Mouse (Mus musculus) cerebellum, adult 11 months (tissue): ENCODE data around the gene Il12rb1.

Source experiments
- DNase-seq: peaks from one replicate; pipeline ENCODE4 v3.0.0; 2022

Gene Il12rb1

DNA sequence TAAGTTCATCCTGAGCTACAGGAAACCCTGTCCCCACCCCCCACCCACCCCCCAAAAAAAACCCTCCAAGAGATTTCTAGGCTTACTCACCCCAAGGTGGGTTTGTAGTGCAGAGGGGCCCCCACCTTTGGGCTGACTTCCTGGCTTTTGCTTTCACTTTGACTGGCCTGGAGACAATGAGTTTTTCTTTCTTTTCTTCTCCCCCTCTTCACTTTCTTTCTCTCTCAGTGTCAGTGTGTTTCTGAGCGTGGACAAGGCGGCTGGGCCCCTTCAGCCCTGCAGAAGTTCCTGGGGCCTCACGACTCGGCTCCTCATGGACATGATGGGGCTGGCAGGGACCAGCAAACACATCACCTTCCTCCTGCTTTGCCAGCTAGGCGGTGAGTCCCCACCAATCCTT lies at the start of gene Il12rb1:
TSS of gene Il12rb1 (plus strand) at position 211 of the 400 bp plus-strand sequence.
- no peak for DNase-seq

DNA sequence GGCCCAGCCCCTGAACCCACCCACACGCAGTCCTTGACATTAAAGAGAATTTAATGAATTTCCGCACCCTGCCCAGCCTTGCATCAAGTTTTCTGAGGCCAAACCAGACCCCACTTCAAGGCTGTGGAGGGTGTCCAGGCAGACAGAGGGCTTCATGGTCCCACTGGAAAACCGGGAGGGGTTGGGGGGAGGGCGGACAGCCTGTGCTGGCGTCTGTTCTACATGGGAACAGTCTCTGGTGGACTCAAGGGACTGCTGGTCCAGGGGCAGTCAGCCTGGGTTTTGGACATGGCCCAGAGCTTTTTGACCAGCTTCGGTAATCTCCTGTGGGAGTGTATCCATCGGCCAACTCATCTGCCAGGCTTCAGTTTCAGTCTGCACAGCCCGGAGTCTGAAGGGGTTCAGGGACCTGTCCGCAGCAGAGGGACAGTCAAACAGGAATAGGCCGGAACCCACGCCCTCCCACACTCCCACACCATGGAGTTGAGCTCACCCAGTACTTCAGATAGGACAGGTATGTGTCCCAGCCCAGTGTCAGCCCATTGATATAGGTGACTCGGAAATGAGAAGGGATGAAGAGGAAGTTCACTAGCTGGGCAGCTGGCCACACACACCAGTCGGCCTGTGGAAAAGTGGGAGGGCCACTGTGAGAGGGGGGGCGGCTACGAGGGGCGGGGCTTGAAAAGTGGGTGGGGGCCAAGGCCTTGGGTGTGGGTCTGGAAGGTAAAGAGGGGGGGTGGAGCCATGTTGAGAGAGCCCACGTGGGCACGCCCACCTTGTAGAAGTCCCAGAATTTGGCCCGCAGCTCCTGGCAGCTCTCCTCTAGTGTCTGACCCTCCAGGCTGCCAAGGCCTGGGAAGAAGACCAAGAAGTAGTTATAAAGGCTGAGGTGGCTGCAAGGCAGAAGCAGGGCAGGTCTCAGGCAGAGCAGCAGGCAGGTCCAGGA lies 49.4 kb upstream of the Il12rb1 start:
- DNase-seq = peak; percentile 52

DNA sequence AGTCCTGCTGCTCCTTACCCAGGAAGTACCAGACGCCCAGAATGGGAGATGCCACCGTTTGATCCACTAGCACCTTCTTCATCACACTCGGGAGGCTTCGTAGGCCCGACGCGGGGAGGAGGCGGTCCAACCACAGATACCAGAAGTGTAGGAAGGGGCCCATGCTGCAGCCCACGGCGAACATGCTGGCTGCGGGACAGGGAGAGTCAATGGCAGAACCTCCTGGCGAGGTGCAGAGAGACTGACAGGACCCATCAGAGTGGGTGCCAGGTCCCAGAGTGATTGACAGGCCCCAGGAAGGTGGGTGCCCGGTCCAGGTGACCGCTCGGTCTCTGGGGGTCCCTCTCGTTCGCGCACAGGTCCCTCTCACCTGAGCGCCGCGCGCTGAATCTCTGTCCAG lies 47.9 kb upstream of the Il12rb1 start:
- DNase-seq = no peak

DNA sequence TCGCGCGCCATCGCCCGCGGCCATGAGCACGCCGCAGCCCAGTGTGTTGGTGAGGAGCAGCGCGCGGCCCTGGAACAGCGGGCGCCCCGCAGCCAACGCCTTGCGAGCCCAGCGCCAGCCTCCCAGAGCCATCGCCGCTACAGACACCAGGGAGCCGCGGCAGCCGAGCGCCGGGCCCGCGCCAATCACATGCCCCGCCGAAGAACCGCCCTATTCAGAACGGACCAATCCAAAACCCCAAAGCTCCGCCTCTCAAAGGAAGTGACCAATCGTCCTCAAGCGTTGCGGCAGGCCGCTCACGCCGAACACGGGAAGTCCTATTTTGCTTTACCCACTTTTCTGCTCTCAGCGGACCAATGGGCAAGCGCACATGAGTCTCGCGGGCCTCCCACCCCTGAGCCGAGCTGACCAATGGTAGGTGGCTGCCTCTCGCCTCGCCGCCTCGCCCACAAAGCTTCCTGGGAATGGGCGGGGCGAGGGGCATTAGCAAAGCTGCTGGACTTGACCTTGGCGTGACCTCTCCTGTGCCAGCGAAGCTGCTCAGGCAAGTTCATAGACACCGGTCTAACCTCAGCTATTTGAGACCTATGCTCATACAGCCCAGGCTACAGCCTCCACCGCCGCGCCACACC lies 47.4 kb upstream of the Il12rb1 start, which contains the start of gene Mpv17l2:
TSS of gene Mpv17l2 (minus strand) at position 172 of the 632 bp plus-strand sequence.
- DNase-seq = peak; percentile 95

DNA sequence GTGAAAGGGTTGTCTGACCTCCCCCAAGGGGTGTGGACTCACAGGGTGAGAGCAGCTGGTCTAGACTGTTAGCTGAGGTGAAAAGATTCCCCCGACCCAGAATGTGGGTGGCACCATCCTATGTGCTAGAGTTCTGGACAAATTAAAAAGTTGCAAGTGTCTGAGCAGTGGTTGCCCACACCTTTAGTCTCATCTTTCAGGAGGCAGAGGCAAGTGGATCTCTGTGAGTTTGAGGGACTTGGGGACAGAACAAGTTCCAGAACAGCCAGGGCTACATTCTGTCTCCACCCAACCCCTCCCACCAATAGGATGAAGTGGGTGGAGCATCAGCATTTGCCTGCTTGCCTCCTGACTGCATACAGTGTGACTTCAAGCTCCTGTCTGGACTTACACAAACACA lies 46.1 kb upstream of the Il12rb1 start:
- peak; percentile 23 for DNase-seq

DNA sequence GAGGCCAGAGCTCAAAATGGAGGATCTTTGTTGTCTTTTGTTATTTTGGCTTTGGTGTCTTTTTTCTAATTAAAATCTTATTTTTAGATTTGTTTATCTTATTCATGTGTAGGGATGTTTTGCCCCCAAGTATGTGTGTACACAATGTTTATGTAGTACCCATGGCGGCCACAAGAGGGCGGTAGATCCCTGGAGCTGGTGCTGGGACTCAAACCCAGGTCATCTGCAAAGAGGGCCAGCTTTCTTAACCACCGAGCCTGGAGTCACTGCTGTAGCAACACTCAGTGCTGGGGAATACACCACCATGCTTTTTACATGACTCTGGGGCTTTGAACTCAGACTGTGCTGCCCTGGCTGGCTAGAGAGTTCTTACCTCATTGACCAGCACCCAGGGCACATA lies 44.9 kb upstream of the Il12rb1 start:
- DNase-seq = peak; percentile 60

DNA sequence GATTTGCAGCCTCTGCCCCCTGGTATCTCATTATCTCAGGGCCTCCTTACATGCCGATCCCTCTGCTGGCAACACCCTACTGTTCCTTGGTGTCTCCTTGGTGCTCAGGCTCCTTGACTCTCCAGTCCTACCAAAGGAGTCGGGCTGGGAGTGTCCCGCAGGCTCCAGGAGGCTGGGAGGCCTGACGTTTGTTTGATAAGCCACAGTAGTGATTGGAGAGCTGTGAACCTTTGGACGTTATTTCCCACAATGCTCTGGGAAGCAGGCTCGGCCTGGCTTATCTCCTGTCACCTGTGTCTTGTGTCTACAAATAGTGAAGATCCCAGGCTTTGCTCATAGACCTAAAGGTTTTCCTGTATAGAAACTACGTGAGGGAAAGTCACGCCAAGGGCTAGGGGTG lies 44.2 kb upstream of the Il12rb1 start:
- no peak for DNase-seq

DNA sequence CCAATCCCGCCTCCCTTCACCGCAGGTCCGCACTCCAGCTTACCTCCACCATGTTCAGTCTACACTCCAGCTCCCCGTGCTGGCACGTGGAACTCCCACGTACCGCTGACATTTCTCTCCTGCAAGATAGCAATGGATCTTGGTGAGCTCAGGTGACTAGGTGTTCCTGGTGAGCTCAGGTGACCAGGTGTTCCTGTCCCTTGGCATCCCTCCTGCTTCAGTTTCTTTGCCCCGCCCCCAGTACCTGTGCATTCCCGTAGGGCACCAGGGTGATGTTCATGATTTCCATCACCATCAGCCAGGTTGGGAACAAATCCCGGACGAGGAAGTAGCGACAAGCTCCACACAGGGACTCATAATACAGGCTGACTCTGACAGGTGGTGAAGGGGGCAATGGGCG lies 43.6 kb upstream of the Il12rb1 start:
- no peak for DNase-seq

DNA sequence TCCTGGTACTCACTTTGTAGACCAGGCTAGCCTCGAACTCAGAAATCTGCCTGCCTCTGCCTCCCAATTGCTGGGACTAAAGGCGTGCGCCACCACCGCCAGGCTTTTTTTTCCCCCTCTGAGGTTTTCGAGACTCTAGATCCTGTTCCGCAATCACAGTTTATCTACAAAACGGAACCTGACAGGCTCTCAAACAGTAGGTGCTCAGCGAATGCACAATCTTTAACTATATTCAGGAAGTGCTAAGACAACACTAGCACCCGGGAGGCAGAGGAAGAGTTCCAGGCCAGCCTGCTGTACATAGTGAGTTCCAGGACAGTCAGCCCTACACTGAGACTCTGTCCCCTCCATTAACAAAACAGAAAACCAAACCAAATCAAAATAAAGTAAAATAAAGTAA lies 42.9 kb upstream of the Il12rb1 start:
- DNase-seq = no peak

DNA sequence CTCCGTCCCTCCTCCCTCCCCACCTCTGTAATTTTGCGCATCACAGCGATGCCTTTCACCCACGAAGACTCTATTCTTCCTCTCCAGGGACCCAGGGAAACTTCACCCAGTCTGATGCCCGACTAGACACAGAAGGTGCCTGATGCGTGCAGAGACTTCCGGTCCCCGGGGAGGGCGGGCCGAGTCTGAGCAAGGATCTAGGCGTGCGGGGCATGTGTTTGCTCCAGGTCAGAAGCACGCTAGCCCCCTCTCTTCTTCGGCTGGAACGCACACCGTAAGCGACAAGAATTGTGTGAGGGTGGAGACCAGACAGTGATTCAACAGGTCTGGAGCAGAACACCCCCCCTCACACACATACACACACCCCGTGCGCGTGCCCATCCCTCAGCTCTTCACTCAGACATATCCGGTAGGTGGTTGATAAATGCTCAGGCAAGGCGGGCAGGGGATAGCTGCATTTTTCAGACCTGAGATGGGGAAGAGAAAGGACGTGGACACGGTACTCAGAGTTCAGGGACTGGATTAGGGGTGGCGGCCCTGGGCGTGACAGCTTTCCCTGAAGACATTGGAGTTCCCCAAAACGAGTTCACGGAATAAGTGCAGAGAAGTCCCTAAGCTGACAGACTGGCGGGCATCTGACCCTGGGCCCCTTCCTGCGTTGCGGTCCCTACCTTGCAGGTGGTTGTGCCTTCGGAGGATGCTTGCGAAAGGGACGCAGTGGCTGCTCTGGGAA lies 42.2 kb upstream of the Il12rb1 start:
- no peak for DNase-seq

DNA sequence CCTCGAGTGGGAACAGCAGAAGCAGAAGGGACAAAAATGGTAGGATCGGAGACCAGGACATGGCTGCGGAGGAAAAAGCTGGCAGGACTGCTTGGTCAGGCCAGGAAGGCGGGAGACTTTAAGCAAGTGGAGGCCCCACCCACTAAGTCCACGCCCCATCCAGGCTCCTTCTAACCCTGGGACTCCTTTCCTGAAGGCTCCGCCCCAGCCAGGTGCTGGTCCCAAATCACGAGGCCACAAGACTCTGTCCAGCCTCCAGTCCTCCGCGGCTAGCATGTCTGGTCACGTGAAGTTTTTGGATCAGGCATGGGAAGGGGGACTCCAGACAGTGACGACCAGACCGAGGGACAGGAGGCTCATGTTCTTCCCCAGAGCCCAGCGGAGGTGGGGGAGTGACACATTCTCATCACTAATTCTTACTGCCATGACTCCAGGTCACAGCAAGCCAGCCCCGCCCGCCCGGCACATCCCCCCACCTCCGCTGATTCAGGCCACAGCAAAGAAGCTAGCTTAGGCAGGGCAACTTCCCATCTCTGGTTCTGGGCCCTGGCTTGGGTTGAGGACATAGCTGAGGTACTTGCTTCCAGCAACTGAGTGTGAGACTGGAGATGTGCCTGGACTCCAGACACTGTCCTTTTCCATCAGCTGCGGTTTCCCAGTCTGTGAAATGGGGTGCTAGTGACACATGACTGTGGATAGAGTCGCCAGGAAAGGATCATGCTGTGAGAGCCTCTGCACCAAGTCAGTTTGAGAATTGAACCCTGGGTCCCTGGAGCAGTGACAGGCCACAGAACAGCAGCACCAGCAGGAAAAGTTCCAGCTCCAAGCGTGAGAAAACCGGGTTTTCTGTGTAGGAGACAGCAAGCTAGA lies 41.4 kb upstream of the Il12rb1 start:
- peak; percentile 61 for DNase-seq

DNA sequence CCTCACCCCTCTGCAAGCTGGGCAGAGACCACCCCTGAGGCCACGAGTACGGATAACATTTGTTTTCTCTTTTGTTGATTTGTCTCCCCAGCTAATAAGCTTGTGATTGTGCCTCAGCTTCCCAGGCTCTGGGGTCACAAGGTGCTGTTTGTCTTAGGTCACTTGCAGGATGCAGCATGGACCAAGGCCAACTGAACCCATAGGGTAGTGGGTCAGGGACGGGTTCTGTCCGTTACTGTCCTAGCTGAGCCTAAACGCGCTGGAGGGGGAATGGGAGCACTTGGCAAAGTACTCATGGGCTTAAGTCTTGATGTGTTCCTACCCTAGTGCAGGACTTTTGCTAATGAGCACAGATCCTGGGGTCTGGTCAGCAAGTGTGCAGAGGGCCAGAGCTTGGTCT lies 40.7 kb upstream of the Il12rb1 start:
- no peak for DNase-seq

DNA sequence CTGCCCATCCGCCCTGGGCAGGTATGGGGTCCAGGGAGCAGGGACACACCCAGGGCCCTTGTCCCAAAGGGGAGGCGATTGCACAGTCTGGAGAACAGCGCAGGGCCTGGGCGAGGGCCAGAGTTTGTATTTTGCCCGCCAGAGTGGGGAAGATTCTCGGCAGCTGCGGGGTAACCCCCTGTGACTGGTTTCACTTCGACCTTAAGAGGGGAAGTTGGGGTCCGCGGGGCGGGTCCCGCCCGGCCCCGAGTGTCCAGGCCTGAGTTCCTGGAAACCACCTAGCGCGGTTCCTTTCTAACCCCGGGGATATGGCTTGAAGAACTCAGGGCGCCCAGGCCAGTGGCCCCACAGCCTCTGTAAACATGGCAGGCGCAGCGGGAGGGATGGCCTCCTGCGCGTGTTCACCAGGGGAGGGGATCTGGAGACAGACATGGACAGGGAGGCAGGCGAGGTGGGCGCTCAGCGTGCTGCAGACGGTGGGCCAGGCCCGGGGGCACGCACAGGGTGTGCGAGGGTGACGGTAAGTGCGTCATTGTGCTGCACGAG lies 39.9 kb upstream of the Il12rb1 start:
- no peak for DNase-seq

DNA sequence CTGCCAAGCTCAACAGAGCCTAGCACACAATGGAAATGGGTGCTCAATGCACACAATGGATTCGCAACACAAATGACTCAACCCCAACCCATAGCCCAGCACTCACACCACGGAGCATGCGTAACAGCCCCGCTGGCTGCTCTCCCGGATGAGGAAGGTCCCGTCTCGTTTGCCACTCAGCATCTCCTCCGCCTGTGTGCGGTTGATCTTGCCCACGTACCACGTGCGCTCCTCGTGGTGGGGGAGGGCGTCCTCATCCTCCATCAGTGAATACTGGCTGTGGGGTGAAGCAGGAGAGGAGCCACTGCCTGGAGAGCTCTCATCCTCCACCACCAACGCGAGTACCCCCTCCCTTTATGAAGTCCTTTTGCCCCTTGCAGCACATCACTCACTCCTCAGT lies 39.3 kb upstream of the Il12rb1 start:
- no peak for DNase-seq

DNA sequence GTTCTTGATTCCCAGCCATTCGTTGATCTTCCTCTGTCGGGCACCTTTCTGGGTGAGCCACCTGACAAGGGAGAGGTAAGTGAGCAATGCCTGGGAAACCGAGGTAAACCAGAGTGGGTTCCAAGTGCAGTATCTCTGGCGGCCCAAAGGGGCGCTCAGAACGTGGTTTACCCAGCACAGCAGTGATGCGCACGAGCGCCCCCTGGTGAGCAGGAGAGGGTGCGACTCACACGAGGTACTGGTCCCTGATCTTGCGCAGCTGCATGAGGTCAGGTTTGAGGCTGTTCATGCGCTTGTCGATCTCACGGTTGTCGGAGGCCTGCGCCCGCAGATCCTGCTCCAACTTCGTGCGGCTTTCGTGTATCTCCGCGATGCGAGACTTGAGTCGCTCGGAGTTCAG lies 38.9 kb upstream of the Il12rb1 start:
- DNase-seq = peak; percentile 92

DNA sequence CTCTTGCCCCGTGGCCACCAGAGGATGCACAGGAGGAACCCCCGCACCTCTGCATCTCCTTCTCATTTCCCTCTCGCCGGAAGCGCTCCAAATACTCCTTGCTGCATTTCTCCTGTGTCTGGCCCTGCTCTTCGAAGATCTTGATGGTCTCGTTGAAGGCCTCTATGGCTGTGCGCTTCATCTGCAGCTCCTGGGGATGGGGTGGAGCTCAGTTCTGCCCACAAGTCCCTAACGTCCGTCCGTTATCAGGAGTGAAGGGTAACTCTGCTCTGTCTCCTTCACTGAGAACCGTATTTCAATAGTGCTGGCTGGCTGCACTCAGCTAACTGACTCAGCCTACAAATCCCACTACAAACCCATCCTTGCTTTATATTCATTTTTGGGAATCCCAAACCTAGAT lies 38.4 kb upstream of the Il12rb1 start:
- DNase-seq = no peak

DNA sequence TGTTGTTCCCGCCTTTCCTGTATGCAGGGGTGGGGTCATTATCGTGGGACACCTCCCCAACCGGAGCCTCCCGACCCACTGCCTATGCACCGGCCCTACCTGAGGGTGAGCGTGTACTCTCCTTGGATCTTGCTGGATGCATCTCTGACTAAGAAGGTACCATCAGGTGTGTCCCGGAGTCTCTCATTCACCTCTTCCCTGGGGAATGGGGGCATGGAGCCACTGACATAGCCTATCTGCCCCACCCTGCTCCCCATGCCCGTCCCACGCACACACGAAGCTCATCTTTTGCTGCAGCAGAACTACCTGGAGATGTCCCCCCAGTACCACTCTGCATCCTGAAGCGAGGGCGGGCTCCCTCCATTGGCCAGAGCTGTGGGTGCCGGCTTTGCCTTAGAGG lies 37.5 kb upstream of the Il12rb1 start:
- DNase-seq = no peak

DNA sequence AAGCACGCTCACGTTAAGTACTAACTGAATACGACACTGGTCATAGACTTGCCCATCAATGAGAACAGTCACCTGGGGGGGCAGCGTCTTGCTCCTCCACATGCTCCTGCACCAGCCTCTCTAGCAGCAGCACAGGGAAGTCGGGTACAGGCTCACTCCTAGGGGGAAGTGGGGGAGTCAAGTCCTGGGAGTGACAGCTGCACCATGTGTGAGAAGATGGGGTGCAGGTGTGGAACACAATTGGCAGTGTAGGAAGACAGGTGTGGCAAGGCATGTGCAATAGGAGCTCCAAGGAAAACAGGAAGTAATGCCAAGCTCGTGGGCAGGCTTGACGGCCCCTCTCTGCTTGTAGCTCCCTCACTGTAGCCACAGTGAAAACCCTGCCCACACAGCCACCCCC lies 37.0 kb upstream of the Il12rb1 start:
- DNase-seq = no peak

DNA sequence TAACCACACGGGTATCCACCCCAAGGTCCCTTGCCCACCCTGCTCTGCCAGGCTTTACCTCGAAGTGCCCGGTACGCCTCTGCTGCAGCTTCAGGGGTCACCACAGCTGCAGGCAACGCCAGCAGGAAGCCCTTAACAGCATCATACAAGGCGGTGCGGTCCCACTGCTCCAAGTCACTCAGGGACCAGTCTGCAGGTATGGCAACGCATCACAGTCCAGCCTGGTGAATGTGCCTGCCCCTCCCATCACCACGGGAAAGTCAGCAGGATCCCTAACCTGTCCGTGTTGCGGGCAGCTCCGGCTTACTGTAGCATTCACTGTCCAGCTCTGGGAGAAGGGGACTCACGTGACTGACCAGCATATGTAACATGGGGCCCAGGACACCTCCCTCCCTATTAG lies 36.2 kb upstream of the Il12rb1 start:
- no peak for DNase-seq

DNA sequence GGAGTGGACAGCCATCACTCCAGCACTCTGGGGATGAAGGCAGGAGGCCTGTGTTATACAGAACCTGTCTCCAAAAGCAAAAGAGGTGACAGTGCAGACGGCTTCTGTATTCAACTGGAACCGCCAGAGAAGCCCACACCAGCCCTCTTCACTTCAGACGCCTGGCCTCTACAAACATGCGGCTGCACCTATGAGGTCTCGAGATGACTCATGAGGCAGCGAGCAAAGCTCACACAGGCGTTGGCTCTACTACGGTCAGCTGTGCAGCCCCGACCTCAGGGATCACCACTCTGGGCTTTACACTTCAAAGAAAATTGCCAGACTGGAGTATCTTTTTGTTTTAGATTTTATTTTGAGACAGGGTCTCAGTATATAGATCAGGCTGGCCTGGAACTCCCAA lies 35.4 kb upstream of the Il12rb1 start:
- no peak for DNase-seq

DNA sequence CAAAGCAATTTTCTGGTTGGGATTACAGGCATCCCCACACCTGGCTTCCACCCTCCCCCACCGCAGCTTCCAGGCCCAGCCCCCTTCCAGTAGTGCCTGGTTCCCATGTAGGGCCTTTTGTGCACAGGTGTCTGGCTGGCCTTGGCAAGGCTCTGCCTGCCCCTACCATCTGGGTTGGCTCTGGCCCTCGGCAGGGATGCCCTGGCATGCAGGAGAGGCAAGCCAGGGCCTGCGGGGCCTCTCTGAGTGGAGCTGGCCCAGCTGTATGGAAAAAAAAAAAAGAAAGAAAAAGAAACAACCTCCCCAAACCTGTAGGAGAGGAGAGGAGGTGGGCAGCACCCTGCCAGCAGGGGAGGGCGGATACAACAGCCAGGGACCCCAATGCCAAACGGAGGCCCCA lies 34.8 kb upstream of the Il12rb1 start:
- DNase-seq = peak; percentile 74

DNA sequence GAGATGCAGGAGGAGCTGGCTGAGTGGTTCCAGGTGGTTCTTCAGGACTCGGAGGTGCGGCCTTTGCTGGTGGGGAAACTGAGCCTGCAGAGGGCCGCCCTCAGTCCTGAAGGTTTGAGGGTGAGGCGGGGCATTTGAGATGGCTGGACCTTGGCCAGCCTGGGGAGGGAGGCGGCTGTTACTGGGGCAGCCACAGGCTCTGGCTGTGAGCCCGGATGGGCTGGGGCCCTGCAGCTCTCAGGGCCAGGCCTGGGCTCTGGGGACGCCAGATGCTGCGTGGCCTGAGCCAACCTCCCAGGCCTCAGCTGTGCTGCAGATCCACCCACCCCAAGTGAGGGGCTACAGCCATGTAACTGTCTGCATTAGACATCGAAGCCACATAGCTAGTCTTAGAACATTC lies 34.4 kb upstream of the Il12rb1 start:
- peak; percentile 80 for DNase-seq
